Mouse (Mus musculus) kidney, adult 2 months (tissue): ENCODE data around the gene Casq1.

Experiments
- CTCF ChIP-seq: fragments of 200-500 bp; conservative IDR thresholded peaks from 2 replicates; pipeline ENCODE4 v1.5.1; 2011; ENCODE audit warnings: low read depth, mild to moderate bottlenecking, control low read depth, low read length, moderate library complexity, mixed read lengths; ENCODE audit not compliant: insufficient read depth, insufficient read length
- POLR2A ChIP-seq: fragments of 200-500 bp; IDR thresholded peaks from one replicate; pipeline ENCODE4 v1.6.1; 2011; ENCODE audit warnings: low read depth, low read length, control low read depth

DNA sequence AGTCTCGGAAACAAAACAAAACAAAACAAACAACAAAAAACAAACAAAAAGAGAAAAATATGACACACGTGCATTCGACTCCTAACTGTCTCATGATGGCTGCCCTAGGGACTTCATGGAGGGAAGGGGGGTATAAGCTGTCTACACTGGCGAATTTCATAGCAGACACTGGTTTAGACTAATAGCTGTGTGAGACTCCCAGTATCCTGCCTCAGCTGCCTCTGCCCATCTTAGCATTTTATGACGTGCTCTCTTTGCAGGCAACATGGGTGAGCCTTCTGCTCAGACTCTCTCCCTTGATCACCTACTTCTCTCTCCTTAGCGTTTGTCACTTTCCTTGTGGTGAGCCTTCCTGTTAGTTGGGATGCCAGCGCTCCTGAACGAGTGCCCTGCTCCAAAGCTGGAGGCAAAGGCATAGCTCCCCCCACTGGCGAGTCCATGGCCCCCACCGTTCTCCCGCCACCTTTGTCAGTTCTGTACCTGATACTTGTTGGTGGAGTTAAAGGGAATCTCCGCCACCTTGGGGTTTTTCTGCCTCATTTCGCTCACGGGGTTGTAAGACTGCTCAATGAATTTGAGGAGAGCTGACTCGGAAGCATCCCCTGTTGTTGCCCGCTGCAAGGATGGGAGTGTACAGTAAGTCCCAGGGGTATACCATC lies 24.0 kb upstream of the Casq1 start:
- TF ChIP-seq CTCF (peak; percentile 39; the same call in 1 of the 2 replicates), POLR2A (no peak)
